Mouse (Mus musculus) left cerebral cortex, postnatal 14 days (tissue): ENCODE results near the gene Cfap298. TPM values are rescaled to one million over a fixed set of nuclear protein-coding genes. Genes with fewer than 3 reads are reported as not detected.
A peak's percentile ranks its signal among the peaks of the same experiment; 100 is the strongest.

Experiments
- DNase-seq, 2 experiments: peaks; one replicate each; pipeline ENCODE4 v3.0.0; 2021 to 2022; ENCODE audit warnings: low spot score in 2 of 2, mixed read lengths in 1 of 2
- intact Hi-C: fragments of 180-260 bp; cut with DNase I; formaldehyde crosslinking; loops from one replicate; pipeline ENCODE4 v1.15.1; 2025
- total RNA-seq, 2 experiments: library from RNA; stranded (reverse); gene quantifications; 2 replicates each; pipeline ENCODE4 v1.2.3; 2021

Cfap298 gene
- total RNA-seq, 2 experiments from 2014 or later: 34.2 to 38.7 TPM

DNA sequence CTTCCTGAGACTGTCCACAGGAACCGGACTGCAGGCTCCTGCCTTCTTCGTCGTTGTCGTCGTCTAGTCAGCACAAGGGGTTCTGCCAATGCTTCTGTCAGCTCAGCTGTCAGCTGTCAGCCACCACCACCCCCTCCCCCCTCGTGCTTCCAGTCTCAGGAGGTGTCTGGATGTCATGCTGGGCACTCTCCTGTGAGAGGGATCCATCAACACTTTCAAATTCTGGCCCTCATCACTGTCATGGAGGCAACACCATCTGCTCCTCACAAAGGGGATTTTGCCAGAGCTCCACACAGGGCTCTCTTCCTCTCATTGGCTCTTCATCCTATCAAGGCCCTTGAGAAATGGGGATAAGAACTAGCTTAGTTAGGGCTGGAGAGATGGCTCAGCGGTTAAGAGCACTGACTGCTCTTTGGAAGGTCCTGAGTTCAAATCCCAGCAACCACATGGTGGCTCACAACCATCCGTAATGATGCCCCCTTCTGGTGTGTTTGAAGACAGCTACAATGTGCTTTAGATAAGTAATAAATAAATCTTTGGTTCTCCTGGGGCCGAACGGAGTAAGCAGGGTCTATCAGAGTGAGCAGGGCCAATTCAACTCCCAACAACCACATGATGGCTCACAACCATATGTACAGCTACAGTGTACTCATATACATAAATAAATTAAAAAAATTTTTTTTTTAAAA lies 13.3 kb downstream of the Cfap298 start:
- intact Hi-C loops: loop anchor here (10.0 kb wide), 1 partner anchor 597 kb away; no protein-coding TSS in a partner anchor
- no peak for DNase-seq

- intact Hi-C loops: no loop called here
- DNase-seq: no peak
Measured at GRCm38 (mm10) chr16:90917156-90917555, 17.8 kb downstream of the Cfap298 start.

- DNase-seq: no peak
- intact Hi-C loops: no loop called here
Measured at GRCm38 (mm10) chr16:90916040-90916481, 18.9 kb downstream of the Cfap298 start.

- no peak for DNase-seq
- intact Hi-C loops: no loop called here
Measured at GRCm38 (mm10) chr16:90911766-90912165, 23.1 kb downstream of the Cfap298 start.

GRCm38 (mm10) chr16:90910855-90911533 lies 23.9 kb downstream of the Cfap298 start:
- intact Hi-C loops: no loop called here
- no peak for DNase-seq

DNA sequence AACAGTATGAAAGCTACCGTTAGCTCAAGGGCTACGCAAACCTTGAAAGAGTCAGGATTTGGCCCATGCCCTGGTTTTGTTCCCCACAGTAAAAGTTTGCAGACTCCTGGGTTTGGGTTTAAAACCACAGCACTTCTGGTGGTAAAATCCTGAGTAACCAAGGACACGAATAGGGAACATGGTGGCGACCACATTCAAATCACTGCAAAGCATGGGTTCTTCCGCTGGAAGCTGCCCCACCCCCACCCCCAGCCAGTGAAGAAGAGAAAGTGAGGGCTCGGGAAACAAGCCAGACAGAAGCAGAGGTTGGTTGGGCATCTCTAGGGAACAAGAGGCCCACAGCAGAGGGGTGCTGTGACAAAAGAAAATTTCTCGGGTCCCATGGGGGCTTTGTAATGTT lies 27.7 kb downstream of the Cfap298 start:
- intact Hi-C loops: no loop called here
- no peak for DNase-seq

GRCm38 (mm10) chr16:90903300-90903699 lies 31.6 kb downstream of the Cfap298 start:
- no peak for DNase-seq
- intact Hi-C loops: no loop called here

GRCm38 (mm10) chr16:90901364-90901763 lies 33.5 kb downstream of the Cfap298 start:
- DNase-seq: no peak
- intact Hi-C loops: no loop called here

DNA sequence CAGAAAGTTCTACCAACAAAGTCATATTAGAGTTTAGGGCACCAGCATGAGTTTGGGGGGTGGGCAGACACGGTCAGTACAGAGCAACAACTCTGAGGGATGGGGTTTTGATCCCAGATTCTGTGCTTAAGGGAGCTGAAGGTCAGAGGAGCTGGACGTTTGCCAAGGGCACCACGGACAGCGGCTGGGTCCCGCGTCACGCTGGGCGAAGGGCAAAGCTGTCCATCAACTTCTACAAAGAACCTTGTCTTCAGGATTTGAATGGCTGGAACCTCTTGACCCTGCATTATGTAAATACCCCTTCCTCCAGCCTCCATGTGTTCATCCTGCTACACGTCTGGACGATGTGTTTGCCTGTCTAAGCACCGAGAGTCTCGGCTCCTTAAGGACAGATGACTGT lies 35.4 kb downstream of the Cfap298 start:
- intact Hi-C loops: no loop called here
- DNase-seq: no peak

- intact Hi-C loops: no loop called here
Measured at GRCm38 (mm10) chr16:90897651-90898050, 37.3 kb downstream of the Cfap298 start.

GRCm38 (mm10) chr16:90893792-90894191 lies 41.1 kb downstream of the Cfap298 start:
- no peak for DNase-seq
- intact Hi-C loops: no loop called here

More at GRCm38 (mm10) chr16:90897651-90898050, 37.3 kb downstream of the Cfap298 start:
- DNase-seq: no peak

- intact Hi-C loops: no loop called here
- no peak for DNase-seq
Measured at GRCm38 (mm10) chr16:90893019-90893418, 41.9 kb downstream of the Cfap298 start.

- DNase-seq: peak in 1 of 2 experiments; percentile 33
- intact Hi-C loops: no loop called here
Measured at GRCm38 (mm10) chr16:90892081-90892480, 42.8 kb downstream of the Cfap298 start.

- intact Hi-C loops: no loop called here
- peak in 1 of 2 experiments; percentile 23 for DNase-seq
Measured at GRCm38 (mm10) chr16:90891601-90892000, 43.3 kb downstream of the Cfap298 start.

DNA sequence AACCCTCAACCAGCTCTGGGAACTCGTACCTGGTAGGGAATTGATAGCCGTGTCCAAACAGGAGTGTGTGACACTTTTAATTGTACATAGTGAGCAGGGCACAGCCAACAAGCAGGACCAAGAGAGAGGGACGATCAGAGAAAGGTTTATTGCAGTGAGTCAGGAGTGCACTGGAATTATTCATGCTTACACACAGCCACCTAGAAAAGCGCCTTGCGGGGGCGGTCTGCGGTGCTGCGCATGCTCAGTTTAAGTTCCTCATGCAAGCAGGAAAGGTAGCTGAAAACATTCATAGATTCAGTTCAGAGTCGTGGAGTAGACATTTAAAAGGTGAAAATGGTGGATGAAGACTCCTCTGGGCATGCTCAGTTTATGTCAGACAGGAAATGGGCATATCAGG lies 44.2 kb downstream of the Cfap298 start:
- intact Hi-C loops: no loop called here
- DNase-seq: no peak

- intact Hi-C loops: no loop called here
- no peak for DNase-seq
Measured at GRCm38 (mm10) chr16:90885781-90886565, 48.9 kb downstream of the Cfap298 start.

DNA sequence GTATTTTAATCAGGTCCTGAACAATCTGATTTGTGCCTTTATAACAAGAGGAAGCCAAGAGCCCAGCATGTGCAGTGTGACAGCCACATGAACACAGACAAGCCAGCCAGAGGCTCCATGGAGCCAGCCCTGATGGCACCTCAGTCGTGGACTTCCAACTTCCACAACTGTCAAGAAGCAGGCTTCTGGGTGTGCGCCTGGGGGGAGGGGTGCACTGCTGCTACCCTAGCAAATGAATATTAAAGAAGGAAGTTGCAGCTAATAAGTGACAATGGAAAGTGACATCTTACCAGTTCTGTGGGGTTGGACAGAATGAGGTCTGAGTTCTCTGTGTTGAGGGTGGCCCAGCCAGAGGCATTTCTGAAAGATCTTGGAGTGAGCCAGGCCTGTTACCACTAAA lies 49.6 kb downstream of the Cfap298 start:
- no peak for DNase-seq

GRCm38 (mm10) chr16:90882501-90882977 lies 52.4 kb downstream of the Cfap298 start:
- intact Hi-C loops: no loop called here

More for the DNA sequence above, 49.6 kb downstream of the Cfap298 start:
- intact Hi-C loops: no loop called here

DNA sequence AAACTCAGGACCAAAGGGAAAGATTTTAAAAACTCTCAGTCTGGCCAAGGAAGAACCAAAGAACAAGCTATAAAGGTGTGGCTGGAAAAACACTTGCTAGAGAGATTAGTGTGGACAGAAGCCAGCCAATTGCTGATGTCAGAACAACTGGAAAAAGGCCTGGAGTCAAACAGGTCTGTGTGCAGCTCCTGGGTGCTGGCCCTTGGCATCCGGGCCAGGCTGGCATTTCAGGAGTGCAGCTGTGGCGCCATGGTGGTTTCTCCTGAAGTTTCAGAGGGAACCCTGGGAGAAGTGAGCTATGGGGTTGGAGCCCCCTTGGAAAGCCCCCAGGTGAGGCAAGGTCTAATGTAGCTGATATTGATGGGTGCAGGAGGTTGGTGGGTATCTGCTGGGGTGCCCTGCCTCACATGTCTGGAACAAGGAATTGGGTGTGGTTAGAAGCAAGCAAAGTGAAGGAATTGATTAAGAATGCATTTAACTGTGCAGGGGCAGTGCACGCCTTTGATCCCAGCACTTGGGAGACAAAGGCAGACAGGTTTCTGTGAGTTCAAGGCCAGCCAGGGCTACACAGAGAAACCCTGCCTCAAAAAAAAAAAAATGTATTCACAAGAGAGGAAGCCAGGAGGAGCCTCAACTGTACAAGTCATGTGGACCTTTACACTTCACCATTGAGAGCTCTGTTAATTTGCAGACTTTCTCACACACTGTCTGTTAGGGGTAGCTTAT lies 56.6 kb downstream of the Cfap298 start:
- no peak for DNase-seq
- intact Hi-C loops: no loop called here

More at GRCm38 (mm10) chr16:90882501-90882977, 52.4 kb downstream of the Cfap298 start:
- DNase-seq: no peak
